Mouse (Mus musculus) adrenal gland, adult 8-10 months (tissue): ENCODE results near the gene Ugt1a7c. TPM values are rescaled to one million over a fixed set of nuclear protein-coding genes. Genes with fewer than 3 reads are reported as not detected.
"Not testable (repeated sequence)": the region's sequence is repeated elsewhere in the genome, so short reads cannot be mapped to it uniquely, and the experiment has no call there.

Experiments used
- DNase-seq: peaks from one replicate; pipeline ENCODE4 v3.0.0; 2022
- total RNA-seq, 4 experiments: library from RNA; stranded (reverse); gene quantifications; 2 replicates each; pipeline ENCODE4 v1.2.4; 2022

Gene Ugt1a7c
- total RNA-seq, 4 experiments from 2014 or later, result 1.0 to 4.2 (median 3.2) TPM

DNA sequence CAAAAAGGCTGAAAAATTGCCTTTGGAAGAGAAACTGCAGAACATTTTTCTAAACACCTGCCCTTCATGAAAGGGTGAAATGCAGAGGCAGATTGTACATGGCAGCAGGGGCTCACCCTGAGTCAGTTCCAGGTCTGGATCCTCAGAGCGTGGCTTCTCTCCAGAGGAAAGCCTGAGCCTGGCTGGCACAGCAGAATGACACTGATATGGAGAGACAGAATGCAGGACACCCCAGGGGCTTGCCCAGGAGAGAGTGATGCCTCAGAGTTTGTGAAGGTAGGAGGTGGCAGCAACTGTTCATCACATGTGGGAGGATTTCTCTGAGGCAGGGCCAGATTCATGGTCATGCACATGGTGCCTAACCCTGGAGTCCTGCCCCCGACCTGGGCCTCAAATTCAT is 105.1 kb downstream of the Ugt1a7c start:
- DNase-seq, result no peak

DNA sequence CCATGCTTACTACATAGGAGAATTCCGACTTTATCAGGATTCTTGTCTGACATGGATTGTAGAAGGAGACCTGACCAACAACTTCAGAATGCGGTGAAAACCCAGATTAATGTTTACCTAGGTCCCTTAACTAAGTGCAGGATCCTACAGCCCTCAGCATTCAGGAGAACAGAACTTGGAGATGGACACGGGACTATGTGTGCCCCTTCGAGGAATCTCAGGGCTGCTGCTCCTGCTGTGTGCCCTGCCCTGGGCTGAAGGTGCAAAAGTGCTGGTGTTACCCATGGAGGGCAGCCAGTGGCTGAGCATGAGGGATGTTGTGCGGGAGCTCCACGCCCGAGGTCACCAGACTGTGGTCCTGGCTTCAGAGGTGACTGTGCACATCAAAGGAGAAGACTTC is 105.6 kb downstream of the Ugt1a7c start, which contains the start of gene Ugt1a2:
Gene Ugt1a2 (plus strand): TSS at position 146 of the 400 bp plus-strand sequence.
- no peak for DNase-seq

DNA sequence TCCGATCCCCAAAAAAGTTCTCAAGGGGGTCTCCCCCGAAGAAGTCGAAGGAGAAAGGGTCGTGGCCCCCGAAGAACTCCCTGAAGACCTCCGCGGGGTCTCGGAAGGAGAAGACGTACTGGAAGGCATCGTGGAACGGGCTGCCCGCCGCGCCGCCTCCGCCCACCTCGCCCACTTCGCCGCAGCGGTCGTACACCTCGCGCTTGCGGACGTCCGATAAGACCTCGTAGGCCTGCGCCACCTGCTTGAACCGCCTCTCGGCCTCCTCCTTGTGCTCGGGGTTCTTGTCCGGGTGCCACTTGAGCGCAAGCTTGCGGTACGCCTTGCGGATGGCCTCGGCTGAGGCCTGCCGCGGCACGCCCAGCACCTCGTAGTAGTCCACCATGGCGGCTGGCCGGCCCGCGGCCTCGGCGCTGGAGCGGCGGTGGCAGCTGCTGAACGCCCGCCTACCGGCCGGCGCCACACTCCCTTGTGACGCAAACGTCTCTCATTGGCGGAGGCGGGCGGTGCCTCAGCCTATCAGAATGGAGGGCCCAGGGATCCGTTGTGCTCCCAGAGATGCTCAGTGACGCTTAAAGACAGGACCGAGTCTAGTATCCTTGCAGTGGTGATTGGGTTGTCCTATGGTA is 110.5 kb downstream of the Ugt1a7c start, which contains the start of gene Dnajb3:
Gene Dnajb3 (minus strand): TSS at position 489 of the 629 bp plus-strand sequence.
- DNase-seq, result peak; percentile 60

DNA sequence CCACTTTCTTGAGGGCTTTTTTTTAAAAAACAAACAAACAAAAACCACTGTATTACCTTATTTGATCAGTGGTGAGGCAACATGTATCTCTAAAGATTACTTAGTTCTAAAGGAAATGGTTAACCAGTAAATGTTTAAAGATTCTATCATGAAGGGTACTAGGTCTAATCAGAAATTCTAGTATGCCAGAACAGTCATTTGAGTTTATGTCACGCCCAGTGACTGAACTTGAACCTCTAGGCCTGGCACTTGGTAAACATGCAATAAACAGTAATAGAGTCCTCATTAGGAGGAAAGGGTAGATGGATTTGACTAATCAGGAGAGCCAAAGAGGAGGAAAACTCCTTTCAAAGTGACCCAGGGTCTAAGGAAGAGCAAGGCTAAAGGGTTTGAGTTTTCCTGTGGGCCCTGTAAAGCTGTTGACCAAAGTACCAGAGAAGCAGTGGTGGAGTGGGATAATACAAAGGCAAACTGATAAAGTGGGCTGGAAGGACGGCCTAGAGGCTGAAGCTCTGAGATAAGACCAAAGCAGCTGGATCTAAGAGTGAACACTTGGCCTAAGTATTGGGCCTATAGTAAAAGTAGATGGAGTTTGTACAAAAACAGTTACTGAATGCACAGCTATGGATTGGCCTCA is 112.1 kb downstream of the Ugt1a7c start:
- DNase-seq, result no peak

DNA sequence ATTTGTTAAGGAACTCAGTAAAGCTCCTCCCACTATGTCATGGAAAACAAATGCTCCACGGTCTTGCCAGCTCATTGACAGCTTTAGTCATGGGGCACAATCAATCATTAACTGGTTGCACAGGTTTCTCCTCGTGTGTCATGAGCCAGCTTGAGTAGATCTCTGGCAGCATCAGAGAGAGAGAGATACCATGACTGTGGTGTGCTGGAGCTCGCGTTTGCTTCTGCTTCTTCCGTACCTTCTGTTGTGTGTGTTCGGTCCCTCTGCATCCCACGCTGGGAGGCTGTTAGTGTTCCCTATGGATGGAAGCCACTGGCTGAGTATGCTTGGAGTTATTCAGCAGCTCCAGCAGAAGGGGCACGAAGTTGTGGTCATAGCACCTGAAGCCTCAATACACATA is 117.0 kb downstream of the Ugt1a7c start, which contains the start of gene Ugt1a1:
Gene Ugt1a1 (plus strand): TSS at position 148 of the 400 bp plus-strand sequence.
- no peak for DNase-seq

DNA sequence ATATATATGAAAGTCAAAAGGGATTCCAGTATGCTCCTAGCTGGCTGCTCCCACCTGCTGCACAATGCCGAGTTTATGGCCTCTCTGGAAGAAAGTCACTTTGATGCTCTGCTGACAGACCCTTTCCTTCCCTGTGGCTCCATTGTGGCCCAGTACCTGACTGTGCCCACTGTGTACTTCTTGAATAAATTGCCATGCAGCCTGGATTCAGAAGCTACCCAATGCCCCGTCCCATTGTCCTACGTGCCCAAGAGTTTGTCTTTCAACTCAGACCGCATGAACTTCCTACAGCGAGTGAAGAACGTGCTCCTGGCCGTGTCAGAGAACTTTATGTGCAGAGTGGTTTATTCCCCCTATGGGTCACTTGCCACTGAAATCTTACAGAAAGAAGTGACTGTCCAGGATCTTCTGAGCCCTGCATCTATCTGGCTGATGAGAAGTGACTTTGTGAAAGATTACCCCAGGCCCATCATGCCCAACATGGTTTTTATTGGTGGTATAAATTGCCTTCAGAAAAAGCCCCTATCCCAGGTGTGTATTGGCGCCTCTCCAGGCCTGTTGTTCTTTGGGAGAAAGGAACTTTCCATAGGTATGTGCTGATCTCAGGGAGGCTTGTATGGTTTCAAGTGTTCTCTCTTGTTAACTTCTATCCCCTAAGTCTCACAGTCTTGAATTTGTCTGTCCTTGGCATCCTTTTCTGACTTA is 117.6 kb downstream of the Ugt1a7c start:
- no peak for DNase-seq

DNA sequence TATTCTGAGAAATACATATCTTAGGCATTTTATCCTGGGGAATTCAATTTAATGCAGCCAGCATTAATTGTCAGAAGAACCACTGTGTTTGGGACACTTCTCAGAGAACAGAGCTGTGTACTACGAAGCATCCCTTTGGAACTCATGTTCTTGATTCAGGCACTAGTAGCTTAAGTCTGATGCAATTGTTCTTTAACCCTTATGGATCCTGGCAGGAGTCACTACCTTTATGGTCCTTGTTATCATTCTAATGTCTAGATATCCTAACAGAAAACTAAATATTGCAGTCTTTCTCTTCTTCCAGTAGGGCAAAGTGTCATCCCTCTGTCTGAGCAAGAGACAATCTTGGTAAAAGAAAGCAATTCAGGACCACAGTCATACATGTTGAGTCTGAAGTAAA is 118.2 kb downstream of the Ugt1a7c start:
- no peak for DNase-seq

DNA sequence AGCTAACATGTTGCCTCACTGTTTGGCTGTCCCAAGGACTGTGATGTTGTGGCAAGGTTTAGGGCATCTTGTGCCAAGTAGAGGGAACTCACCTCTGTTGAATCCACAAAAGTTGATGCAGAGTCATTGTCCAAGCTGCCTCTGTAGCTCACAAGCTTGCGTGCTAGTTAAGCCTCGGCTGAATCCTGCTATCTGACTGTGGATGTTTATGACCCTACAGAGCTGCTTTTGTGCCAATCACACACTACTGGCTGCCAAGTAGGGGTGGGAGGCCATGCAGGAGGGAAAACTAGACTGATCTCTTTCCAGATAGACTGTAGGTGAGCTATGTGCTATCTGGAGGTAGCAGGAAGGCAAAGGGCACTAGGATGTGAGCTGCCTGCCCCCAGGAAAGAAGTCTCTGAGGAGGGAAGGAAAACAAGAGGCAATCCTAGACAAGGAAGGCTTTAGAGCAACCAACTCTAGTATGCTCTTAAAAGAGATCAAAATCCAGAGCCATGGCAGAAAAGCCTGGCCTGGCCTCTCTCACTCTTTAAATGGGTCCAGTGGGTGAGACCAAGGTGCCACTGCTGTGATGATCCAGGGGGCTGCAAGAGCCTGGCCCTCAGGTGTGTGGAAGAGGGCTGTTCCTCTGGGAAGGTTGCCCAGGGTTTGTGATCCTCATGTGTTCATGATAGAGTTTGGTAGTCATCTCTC is 119.1 kb downstream of the Ugt1a7c start:
- DNase-seq, result no peak

DNA sequence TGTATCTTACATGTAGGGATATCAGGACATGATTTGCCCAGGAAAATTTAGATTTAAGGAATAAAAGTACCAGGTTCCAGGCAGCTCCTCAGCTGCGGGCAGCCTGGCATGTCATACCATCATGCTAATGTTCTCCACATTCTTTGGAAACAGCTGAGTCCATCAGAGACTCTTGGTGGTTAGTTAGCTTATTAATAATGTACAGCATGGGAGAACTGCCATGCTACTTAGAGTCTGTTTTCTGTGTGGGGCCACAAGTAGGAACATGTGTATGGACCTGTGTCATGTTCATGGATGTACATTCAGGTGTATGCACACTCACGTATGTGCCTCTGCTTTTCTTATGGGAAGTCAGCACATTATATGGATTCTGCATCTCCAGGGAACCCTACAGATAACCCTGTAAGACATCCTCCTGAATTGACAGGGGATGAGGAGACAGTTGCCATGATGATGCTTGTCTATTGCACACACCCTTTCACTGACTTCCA is 119.6 kb downstream of the Ugt1a7c start:
- DNase-seq, result no peak

DNA sequence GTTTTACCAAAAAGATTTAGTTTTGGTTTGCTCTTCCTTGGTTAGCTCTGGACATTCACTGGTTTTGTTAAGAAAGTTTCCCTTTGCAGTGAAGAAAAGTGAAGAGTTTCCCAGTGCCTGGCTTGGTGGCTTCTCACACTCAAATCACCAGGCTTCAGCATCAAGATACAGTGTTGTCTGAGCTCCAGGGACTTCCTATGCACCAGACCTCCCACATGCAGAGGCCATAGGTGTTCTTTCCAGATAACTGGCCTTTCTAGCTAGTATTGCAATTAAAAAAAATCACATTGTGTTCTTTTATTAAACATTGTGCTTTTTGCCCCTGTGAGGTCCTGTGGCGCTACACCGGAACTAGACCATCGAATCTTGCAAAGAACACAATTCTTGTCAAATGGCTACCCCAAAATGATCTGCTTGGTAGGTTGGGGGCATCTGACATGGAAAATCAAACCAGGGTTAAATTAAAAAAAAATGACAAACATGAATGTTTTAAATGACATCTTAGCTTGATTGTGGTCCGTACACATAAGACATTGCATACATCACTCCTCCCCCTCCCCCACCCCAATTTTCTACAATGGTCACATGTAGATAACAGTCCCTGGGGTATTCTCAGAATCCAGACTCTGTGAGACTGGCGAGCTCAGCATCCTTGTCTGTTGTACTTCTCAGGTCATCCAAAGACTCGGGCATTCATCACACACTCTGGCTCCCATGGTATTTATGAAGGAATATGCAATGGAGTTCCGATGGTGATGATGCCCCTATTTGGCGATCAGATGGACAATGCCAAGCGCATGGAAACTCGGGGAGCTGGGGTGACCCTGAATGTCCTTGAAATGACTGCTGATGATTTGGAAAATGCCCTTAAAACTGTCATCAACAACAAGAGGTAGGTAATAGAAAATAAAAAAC is 120.9 kb downstream of the Ugt1a7c start:
- no peak for DNase-seq

DNA sequence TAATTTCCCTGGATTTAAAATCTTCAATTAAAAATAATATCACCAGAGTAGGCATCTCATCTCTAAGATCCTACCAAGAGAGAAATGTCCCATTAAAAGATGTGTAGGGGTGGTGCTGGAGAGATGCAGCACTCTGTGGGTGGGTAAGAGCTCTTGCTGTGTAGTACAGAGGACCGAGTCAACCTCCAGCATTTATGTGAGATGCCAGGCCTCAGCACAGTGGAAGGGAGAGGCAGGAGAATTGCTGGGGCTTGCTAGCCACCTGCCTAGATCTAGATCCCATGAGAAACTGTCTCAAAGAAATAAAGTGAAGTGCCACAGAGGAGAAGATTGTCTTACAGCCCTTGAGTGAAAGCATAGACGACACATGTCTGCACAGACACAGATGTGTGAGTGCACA is 121.7 kb downstream of the Ugt1a7c start:
- no peak for DNase-seq

DNA sequence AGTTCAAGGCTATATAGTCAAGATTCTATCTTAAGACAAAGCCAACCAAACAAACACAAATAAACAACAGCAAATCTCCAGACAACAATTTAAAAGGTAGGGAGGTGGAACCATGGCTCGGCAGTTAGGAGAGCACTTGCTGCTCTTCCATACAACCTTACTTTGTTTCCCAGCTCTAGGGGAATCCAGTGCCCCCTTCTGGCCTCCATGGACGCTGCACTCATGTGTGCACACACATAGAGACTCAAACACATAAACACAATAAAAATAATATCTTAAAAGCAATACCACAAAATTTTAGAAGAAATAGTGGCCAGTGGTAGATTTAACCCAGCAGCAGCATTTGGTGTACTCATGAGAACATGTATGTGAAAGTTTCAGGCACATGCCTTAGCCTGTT is 122.3 kb downstream of the Ugt1a7c start:
- no peak for DNase-seq

DNA sequence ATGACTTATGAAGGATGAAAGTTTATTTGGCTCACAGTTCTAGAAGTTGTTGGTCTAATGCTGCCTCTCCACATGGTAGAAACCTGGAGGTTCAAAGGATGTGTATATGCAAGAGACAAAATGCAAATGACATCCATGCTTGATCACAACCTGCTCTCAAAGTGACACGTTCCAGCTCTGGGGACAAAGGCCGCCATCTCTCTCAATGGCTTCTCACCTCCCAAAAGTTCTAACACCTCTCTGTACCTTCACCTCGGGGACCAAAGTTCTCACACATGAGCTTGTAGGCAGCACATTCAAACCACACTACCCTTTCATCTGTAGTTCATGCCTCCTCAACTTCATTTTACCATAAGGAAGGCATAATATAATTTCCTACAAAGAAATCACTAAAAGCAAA is 122.7 kb downstream of the Ugt1a7c start:
- no peak for DNase-seq

DNA sequence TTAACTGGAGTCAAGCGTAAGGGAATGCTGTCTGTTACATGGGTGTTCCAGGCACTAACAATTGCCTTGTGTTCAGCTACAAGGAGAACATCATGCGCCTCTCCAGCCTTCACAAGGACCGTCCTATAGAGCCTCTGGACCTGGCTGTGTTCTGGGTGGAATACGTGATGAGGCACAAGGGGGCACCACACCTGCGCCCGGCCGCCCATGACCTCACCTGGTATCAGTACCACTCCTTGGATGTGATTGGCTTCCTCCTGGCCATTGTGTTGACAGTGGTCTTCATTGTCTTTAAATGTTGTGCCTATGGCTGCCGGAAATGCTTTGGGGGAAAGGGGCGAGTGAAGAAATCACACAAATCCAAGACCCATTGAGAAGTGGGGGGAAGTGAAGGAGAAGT is 123.2 kb downstream of the Ugt1a7c start:
- no peak for DNase-seq

DNA sequence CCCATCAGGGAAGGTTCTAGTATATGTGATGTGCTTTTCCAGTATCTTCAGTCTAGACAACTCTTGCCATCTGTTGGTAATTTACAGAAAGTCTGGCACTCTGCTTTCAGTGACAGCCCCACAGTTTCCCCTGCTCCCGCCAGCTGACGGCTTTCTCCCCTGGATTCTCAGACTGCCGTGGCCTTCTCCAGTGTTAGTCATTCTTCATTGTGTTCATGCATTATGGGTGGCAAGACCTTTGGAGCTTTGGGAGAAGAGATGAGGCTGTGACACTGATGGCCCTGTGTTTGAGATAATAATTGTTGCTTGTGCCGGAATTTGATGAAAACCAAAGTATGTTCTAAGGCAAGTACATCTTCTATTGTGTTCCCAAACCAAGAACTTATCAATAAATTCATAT is 123.7 kb downstream of the Ugt1a7c start:
- DNase-seq, result no peak

DNA sequence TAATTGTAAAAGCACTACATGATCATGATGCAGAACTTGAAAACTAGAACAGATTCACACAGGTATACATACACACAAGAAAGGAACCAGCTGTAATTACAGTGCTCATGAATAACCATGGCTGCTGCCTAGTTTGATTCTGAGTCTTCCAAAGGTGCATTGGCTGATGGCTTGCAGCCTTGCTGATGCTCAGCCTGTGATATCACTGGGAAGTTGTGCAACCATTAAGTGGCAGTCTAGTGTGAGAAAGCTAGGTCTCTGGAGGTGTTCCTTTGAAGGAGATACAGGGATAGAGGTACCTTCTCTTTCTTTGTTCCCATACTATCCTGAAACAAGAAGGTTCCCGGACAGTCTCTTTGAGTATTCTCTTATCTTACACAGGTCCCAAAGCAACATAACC is 124.2 kb downstream of the Ugt1a7c start:
- no peak for DNase-seq

DNA sequence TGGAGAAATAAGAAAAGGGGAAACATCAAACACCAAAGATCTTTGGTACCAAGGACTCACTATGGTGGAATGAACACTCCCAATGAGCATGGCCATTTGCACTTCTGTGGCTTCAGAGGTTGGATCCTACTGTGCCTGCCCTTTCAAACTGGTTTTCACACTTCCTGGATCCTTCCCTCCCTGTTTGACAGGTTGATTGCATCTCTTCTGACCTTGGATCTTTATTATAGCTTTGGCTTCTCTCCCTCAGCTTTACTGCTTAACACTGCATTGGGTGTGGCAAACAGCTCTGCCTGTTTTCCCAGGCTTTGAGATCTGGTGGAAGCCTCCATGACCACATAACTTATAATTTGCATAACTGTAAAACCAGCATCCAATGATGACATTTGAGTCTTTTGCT is 125.5 kb downstream of the Ugt1a7c start:
- no peak for DNase-seq

DNA sequence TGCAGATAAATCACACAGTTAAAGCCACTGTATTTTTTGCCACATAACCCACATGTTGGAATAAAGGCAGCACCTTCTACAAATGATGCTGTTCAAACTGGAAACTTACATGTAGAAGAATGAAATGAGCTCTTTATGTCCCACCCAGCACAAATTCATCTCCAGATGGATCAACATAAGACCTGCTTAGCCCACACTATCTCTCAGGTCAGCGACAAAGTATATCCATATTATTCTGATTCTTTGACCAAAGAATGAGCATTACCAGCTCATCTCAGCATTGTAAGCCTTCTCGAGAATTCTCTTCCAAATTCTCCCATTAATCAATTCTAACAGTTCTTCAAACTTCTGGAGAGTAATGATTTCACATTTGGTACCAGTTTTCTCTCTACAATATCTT is 127.4 kb downstream of the Ugt1a7c start:
- no peak for DNase-seq

DNA sequence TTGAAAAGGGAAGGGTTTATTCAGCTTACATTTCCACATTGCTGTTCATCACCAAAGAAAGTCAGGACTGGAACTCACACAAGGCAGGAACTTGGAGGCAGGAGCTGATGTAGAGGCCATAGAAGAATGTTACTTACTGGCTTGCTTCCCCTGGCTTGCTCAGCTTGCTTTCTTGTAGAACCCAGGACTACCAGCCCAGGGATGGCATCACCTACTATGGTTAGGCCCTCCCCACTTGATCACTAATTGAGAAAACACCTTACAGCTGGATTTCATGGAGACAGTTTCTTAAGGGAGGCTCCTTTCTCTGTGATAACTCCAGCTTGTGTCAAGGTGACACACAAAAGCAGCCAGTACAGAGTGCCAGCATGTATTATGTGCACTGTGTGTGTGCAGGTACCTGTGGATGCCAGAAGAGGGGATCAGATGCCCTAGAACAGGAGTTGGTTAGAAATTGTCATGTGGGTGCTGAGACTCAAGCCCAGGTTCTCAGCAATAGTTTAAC is 128.2 kb downstream of the Ugt1a7c start:
- not testable (repeated sequence) for DNase-seq

DNA sequence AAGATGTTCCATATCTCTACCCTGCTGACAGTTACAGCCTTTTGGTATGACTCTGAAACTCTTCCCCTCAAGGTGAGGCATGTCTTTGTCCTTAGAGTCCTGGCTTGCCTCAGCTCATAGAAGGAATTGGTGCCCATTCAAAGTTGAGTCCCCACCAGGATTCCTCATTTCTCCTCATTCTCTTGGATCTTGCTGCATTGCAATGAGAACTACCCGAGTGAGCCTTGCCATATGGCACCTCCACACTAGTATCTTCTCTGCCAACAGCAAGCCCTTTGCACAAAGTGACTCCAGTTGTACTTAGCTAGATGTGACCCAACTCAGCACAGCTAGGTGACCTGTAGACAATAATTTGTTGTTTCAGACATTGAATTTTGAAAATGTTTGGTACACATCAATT is 128.7 kb downstream of the Ugt1a7c start:
- no peak for DNase-seq

DNA sequence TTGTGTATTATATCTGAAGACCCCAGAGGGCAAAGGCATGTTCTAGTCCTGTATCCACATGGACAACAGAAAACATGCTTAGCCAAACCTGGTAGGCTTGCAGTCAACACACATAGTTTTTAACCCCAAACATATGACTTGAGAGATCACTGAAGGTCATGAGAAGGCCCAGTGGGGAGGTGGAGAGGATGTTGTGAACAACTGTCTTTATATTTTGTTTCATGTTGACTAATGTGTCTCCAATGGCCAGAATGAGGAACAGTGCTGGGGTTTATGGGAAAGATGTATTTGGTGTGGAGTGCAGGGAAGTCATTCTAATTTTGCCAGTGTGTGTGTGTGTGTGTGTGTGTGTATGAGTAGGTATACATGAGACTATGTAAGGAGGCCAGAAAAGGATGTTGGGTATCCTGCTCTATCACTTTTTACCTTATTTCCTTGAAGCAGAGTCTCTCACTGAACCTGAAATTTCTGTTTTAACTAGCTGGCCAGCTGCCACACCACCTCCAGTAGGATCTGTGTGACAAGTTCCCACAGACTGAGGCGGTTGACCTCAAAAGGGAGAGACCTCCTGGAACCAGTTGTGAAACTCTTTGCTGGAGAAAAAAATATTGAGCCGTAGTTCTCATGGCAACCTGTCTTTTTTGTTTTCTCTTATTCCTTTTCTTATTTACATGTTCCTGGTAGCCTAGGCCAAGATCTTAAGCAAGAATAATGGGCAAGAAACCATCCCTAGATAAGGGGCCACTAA is 129.3 kb downstream of the Ugt1a7c start:
- DNase-seq, result peak; percentile 61
